In genomic region chr4:149567432-149568026, GRCm38 (mm10) we compare ENCODE assay signal across 7 mouse cellular contexts. TPM values are rescaled to one million over a fixed set of nuclear protein-coding genes. Genes with fewer than 3 reads are reported as not detected.
DNase-seq lines count a peak whose midpoint lies in the region; ATAC-seq and TF ChIP-seq lines count a peak whose summit lies in the region.

No protein-coding gene starts in this region.

- TF ChIP-seq CTCF in E14TG2a.4 (conservative IDR thresholded peaks at IDR 0.05; ENCODE audit: low read length) (no peak), ES-Bruce4 (IDR thresholded peaks at IDR 0.05; ENCODE audit: low read depth, low read length) (no peak)
- no peak for TF ChIP-seq CTCF in intestine, postnatal 0 days (IDR thresholded peaks at IDR 0.05; ENCODE audit: low read depth)
- no peak for TF ChIP-seq CTCF in left cerebral cortex, adult 2 months (IDR thresholded peaks at IDR 0.05)

- peak overlapping the region; percentile 42 for H3K27ac ChIP-seq in ES-Bruce4 (ENCODE audit: insufficient read depth, low read length)
- H3K27ac ChIP-seq in intestine, postnatal 0 days (ENCODE audit: low read depth, low read length) = peak overlapping the region; percentile 82
- H3K27ac ChIP-seq in lung, embryonic 16.5 days (ENCODE audit: low read length) = peak overlapping the region; percentile 19
- H3K27ac ChIP-seq in left cerebral cortex, adult 2 months = no peak overlapping the region

- H3K4me2 ChIP-seq in intestine, postnatal 0 days (replicated peaks; ENCODE audit: low read depth) = no peak overlapping the region
- H3K4me2 ChIP-seq in lung, embryonic 16.5 days (ENCODE audit: low read depth, low read length) = no peak overlapping the region

- no peak for DNase-seq in spleen, postnatal 10 days (ENCODE audit: low spot score in 2 of 2)
- DNase-seq in T-cell, adult 2 months (ENCODE audit: low spot score) = no peak
- no peak for DNase-seq in left cerebral cortex, adult 2 months (ENCODE audit: extremely low spot score in 1 of 2, low spot score in 2 of 2)

- H3K9me3 ChIP-seq in E14TG2a.4 (ENCODE audit: low read length) (no peaks in the 10 kb centered on the region), ES-Bruce4 (replicated peaks; ENCODE audit: control insufficient read depth, insufficient read depth, low read length, poor library complexity, severe bottlenecking) (no peaks in the 10 kb centered on the region)
- no peaks in the 10 kb centered on the region for H3K9me3 ChIP-seq in intestine, postnatal 0 days (ENCODE audit: control insufficient read depth)
- no peaks in the 10 kb centered on the region for H3K9me3 ChIP-seq in lung, embryonic 16.5 days (ENCODE audit: control insufficient read depth, low read length)

- ATAC-seq in intestine, postnatal 0 days = peak; percentile 39
- ATAC-seq in lung, embryonic 16.5 days (ENCODE audit: low read depth) = peak; percentile 13; the same call in 1 of the 2 replicates

- WGBS in intestine, postnatal 0 days = 19% methylated on average over 8 of the region's 8 CpGs
- WGBS in lung, embryonic 16.5 days = 27% methylated on average over 8 of the region's 8 CpGs

- H3K4me1 ChIP-seq in E14TG2a.4 (replicated peaks; ENCODE audit: low read depth, low read length) (peaks cover 67% of the 10 kb centered on the region), ES-Bruce4 (ENCODE audit: control insufficient read depth, insufficient read depth, low read length) (peaks cover 9% of the 10 kb centered on the region)
- peaks cover 28% of the 10 kb centered on the region for H3K4me1 ChIP-seq in intestine, postnatal 0 days (replicated peaks; ENCODE audit: control insufficient read depth, insufficient read depth, low read length)
- peaks cover 67% of the 10 kb centered on the region for H3K4me1 ChIP-seq in lung, embryonic 16.5 days (replicated peaks; ENCODE audit: control insufficient read depth, insufficient read depth, low read length)

- intact Hi-C loops in left cerebral cortex, adult 2 months (cut with DNase I) = no loop called here

- no peak for TF ChIP-seq POLR2A in ES-Bruce4 (IDR thresholded peaks at IDR 0.05; ENCODE audit: insufficient read depth, low read length)

- H3K27me3 ChIP-seq in E14TG2a.4 (ENCODE audit: insufficient read depth, low read length) = peaks cover 23% of the 10 kb centered on the region
- H3K27me3 ChIP-seq in ES-Bruce4 (ENCODE audit: control insufficient read depth, insufficient read depth, low read length, poor library complexity, severe bottlenecking) = no peaks in the 10 kb centered on the region
- H3K27me3 ChIP-seq in intestine, postnatal 0 days (replicated peaks; ENCODE audit: control insufficient read depth, insufficient read depth, low read length) = no peaks in the 10 kb centered on the region
- H3K27me3 ChIP-seq in lung, embryonic 16.5 days (ENCODE audit: control insufficient read depth, insufficient read depth, low read depth, low read length) = no peaks in the 10 kb centered on the region

- 0 out of 2 replicates have a peak, but pooled peaks have one; percentile 40 for TF ChIP-seq EP300 in ES-Bruce4 (IDR thresholded peaks at IDR 0.05; ENCODE audit: insufficient read depth, low read depth, low read length)

- H3K4me3 ChIP-seq in E14TG2a.4 (replicated peaks; ENCODE audit: low read length) = peak overlapping the region; percentile 32; the same call in 1 of the 2 replicates
- H3K4me3 ChIP-seq in ES-Bruce4 (ENCODE audit: low read depth, low read length) = no peak overlapping the region
- no peak overlapping the region for H3K4me3 ChIP-seq in intestine, postnatal 0 days (ENCODE audit: low read depth, low read length)
- no peak overlapping the region for H3K4me3 ChIP-seq in lung, embryonic 16.5 days (ENCODE audit: low read length)
- H3K4me3 ChIP-seq in left cerebral cortex, adult 2 months = no peak overlapping the region

- H3K36me3 ChIP-seq in E14TG2a.4 (ENCODE audit: insufficient read depth, low read length) (peaks cover 5% of the 10 kb centered on the region; the same call in 1 of the 2 replicates), ES-Bruce4 (ENCODE audit: control insufficient read depth, insufficient read depth, low read length, poor library complexity, severe bottlenecking) (no peaks in the 10 kb centered on the region)
- no peaks in the 10 kb centered on the region; the same call in 1 of the 2 replicates for H3K36me3 ChIP-seq in intestine, postnatal 0 days (ENCODE audit: control insufficient read depth, insufficient read depth)
- H3K36me3 ChIP-seq in lung, embryonic 16.5 days (ENCODE audit: control insufficient read depth, insufficient read depth, low read length) = no peaks in the 10 kb centered on the region

- no peak overlapping the region for H3K9ac ChIP-seq in ES-Bruce4 (ENCODE audit: low read depth, poor library complexity, severe bottlenecking)
- H3K9ac ChIP-seq in intestine, postnatal 0 days (ENCODE audit: low read depth, low read length) = no peak overlapping the region
- no peak overlapping the region for H3K9ac ChIP-seq in lung, embryonic 16.5 days (ENCODE audit: low read length)

RNA-seq across cellular contexts. Expression of gene Clstn1, which starts 18.7 kb away (rescaled TPM):
- 59.2 and 60.5 TPM in 2 replicates for polyA plus RNA-seq in ES-Bruce4 (2011; ENCODE audit: insufficient read depth, insufficient read length, low read depth, missing spikeins)
- polyA plus RNA-seq in intestine, postnatal 0 days (2015; fragmentation: Nextera tagmentation; extraction: Ambion mirVana) = 34.3 and 34.7 TPM in 2 replicates
- polyA plus RNA-seq in lung, embryonic 16.5 days (2015; fragmentation: Nextera tagmentation; extraction: Ambion mirVana) = 13.6 and 15.3 TPM in 2 replicates
- 1,000 to 10,000 TPM; 1,405 to 1,413 TPM for total RNA-seq in left cerebral cortex, adult 2 months (2021)

RNA-seq across cellular contexts. Expression of gene Ctnnbip1, which starts 49.5 kb away (rescaled TPM):
- polyA plus RNA-seq in ES-Bruce4 (2011; ENCODE audit: insufficient read depth, insufficient read length, low read depth, missing spikeins) = 14.0 and 14.4 TPM in 2 replicates
- 52.8 and 53.5 TPM in 2 replicates for polyA plus RNA-seq in intestine, postnatal 0 days (2015; fragmentation: Nextera tagmentation; extraction: Ambion mirVana)
- 57.5 and 59.7 TPM in 2 replicates for polyA plus RNA-seq in lung, embryonic 16.5 days (2015; fragmentation: Nextera tagmentation; extraction: Ambion mirVana)
- 10 to 100 TPM; 35.3 to 35.9 TPM for total RNA-seq in left cerebral cortex, adult 2 months (2021)
